Mouse (Mus musculus) kidney, postnatal 0 days (tissue): Measurements from ENCODE around the gene Gm20532. TPM values are rescaled to one million over a fixed set of nuclear protein-coding genes. Genes with fewer than 3 reads are reported as not detected.

Experiments used
- ATAC-seq: fragments of 200-750 bp; cut with Nextera tagmentation; replicated peaks from 2 replicates; pipeline ENCODE4 v1.8.0; 2017; ENCODE audit warnings: low read depth, moderate number of reproducible peaks, moderate TSS enrichment, moderate library complexity; ENCODE audit not compliant: low FRiP score
- DNase-seq: peaks from one replicate; pipeline ENCODE4 v3.0.0-alpha.2; 2016; ENCODE audit warnings: low spot score
- H3K27ac ChIP-seq: fragments of 300-500 bp; sonication (generic); 2 replicates; pipeline ENCODE4 v1.5.1; 2014; ENCODE audit warnings: mild to moderate bottlenecking
- H3K27me3 ChIP-seq: fragments of 300-500 bp; sonication (generic); 2 replicates; pipeline ENCODE4 v1.6.1; 2014; ENCODE audit warnings: low read length, mixed read lengths; ENCODE audit not compliant: insufficient read depth
- H3K36me3 ChIP-seq: fragments of 300-500 bp; sonication (generic); 2 replicates; pipeline ENCODE4 v1.6.1; 2014; ENCODE audit warnings: low read length, mixed read lengths; ENCODE audit not compliant: insufficient read depth
- H3K4me1 ChIP-seq: fragments of 300-500 bp; sonication (generic); replicated peaks from 2 replicates; pipeline ENCODE4 v1.6.1; 2014; ENCODE audit warnings: antibody characterized with exemption, low read length, mixed read lengths; ENCODE audit not compliant: insufficient read depth
- H3K4me2 ChIP-seq: fragments of 300-500 bp; sonication (generic); 2 replicates; pipeline ENCODE4 v1.6.1; 2014; ENCODE audit warnings: mild to moderate bottlenecking, low read length, moderate library complexity, mixed read lengths
- H3K4me3 ChIP-seq: fragments of 300-500 bp; sonication (generic); replicated peaks from 2 replicates; pipeline ENCODE4 v1.5.1; 2014; ENCODE audit warnings: low read depth, low read length
- H3K9ac ChIP-seq: fragments of 300-500 bp; sonication (generic); 2 replicates; pipeline ENCODE4 v1.6.1; 2014; ENCODE audit warnings: low read depth, low read length
- H3K9me3 ChIP-seq: fragments of 300-500 bp; sonication (generic); replicated peaks from 2 replicates; pipeline ENCODE4 v1.6.1; 2016; ENCODE audit warnings: low read length, inconsistent platforms, mixed read lengths
- CTCF ChIP-seq: IDR thresholded peaks from 2 replicates; pipeline ENCODE4 v1.5.1; 2016; ENCODE audit warnings: antibody characterized with exemption, low read depth, mild to moderate bottlenecking, moderate library complexity
- WGBS: fragments of 180-500 bp; shearing (Covaris S2); extraction: QIAGEN DNeasy Blood & Tissue Kit; methylation state at CpG from one replicate; pipeline ENCODE4 v1.1.7; 2014; 5-methylcytosine and 5-hydroxymethylcytosine counted together
- polyA plus RNA-seq: library from polyadenylated mRNA; unstranded; fragments of >200 nt; fragmentation: Nextera tagmentation; extraction: Ambion mirVana; gene quantifications from 2 replicates; pipeline ENCODE4 v1.2.1, GENCODE M21; 2015

The Gm20532 gene
- polyA plus RNA-seq, 1 experiment from 2014 or later: not detected

DNA sequence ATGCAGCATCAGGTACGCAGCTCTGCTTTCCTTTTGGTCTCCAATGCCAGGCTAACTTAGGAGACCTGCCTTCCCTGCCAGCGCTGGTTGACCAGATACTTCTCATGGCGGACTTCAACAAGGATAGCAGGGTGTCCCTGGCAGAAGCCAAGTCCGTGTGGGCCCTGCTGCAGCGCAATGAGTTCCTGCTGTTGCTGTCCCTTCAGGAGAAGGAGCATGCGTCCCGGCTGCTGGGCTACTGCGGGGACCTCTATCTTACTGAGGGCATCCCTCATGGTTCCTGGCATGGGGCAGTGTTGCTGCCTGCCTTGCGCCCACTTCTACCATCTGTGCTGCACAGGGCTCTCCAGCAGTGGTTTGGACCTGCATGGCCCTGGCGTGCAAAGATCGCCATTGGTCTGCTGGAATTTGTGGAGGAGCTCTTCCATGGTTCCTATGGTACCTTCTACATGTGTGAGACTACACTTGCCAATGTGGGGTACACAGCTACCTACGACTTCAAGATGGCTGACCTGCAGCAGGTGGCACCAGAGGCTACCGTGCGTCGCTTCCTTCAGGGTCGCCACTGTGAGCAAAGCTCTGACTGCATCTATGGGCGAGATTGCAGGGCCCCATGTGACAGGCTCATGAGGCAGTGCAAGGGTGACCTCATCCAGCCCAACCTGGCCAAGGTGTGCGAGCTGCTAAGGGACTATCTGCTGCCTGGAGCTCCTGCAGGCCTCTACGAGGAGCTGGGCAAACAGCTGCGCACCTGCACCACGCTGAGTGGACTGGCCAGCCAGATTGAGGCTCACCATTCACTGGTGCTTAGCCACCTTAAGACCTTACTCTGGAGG, 49.3 kb downstream of the Gm20532 start:
- Histone ChIP-seq H3K9me3 (no peaks in the 10 kb centered on the region), H3K36me3 (peaks cover 22% of the 10 kb centered on the region), H3K4me1 (peaks cover 8% of the 10 kb centered on the region; the same call in 1 of the 2 replicates), H3K4me3 (no peak overlapping the region), H3K9ac (no peak overlapping the region), H3K27me3 (no peaks in the 10 kb centered on the region), H3K4me2 (no peak overlapping the region), H3K27ac (no peak overlapping the region)
- ATAC-seq: no peak
- 75% methylated on average over 21 of the region's 21 CpGs for WGBS
- no peak for TF ChIP-seq CTCF
- DNase-seq: no peak

- Histone ChIP-seq H3K27me3 (no peaks in the 10 kb centered on the region), H3K9ac (no peak overlapping the region), H3K4me2 (no peak overlapping the region), H3K4me3 (no peak overlapping the region), H3K27ac (no peak overlapping the region), H3K36me3 (peaks cover 22% of the 10 kb centered on the region), H3K9me3 (no peaks in the 10 kb centered on the region), H3K4me1 (peaks cover 8% of the 10 kb centered on the region; the same call in 1 of the 2 replicates)
- WGBS: 32% methylated on average over 2 of the region's 2 CpGs
- DNase-seq: no peak
- no peak for ATAC-seq
- TF ChIP-seq CTCF: no peak
Observed at GRCm38 (mm10) chr2:26636325-26636635, 49.8 kb downstream of the Gm20532 start.

GRCm38 (mm10) chr2:26637316-26637932, 51.0 kb downstream of the Gm20532 start:
- no peak overlapping the region for H3K27ac ChIP-seq
- H3K4me2 ChIP-seq: no peak overlapping the region
- no peak for ATAC-seq
- no peaks in the 10 kb centered on the region for H3K9me3 ChIP-seq
- WGBS: 60% methylated on average over 4 of the region's 4 CpGs
- DNase-seq: no peak
- no peaks in the 10 kb centered on the region for H3K27me3 ChIP-seq
- peaks cover 8% of the 10 kb centered on the region; the same call in 1 of the 2 replicates for H3K4me1 ChIP-seq
- no peak for TF ChIP-seq CTCF
- no peak overlapping the region for H3K4me3 ChIP-seq
- no peak overlapping the region for H3K9ac ChIP-seq
- peaks cover 22% of the 10 kb centered on the region for H3K36me3 ChIP-seq

DNA sequence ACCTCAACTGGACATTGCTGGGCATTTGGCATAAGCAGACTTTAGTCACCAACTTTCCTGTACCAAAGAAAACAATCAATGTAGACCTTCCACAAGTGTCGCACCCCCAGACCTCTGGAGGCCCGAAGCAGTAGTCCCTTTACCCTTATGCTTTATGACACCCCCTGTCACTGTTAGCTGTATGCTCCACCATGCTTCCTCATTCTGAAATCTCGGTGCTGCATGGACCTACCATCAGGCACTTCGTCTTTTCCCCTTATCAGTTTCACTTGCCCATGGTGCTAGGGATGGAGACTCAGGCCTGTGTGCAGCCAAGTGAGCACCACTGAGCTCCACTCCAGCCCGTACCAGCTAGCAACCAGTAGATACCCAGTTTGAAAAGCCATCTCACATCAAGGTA, 51.6 kb downstream of the Gm20532 start:
- no peak for DNase-seq
- H3K4me1 ChIP-seq: peaks cover 8% of the 10 kb centered on the region; the same call in 1 of the 2 replicates
- 74% methylated on average over 5 of the region's 5 CpGs for WGBS
- H3K36me3 ChIP-seq: peaks cover 22% of the 10 kb centered on the region
- no peaks in the 10 kb centered on the region for H3K27me3 ChIP-seq
- TF ChIP-seq CTCF: no peak
- H3K9me3 ChIP-seq: no peaks in the 10 kb centered on the region
- peak overlapping the region; percentile 62; the same call in 1 of the 2 replicates for H3K4me2 ChIP-seq
- H3K27ac ChIP-seq: no peak overlapping the region
- no peak overlapping the region for H3K4me3 ChIP-seq
- ATAC-seq: no peak
- H3K9ac ChIP-seq: no peak overlapping the region

- peak; percentile 10; the same call in 1 of the 2 replicates for TF ChIP-seq CTCF
- 51% methylated on average over 5 of the region's 5 CpGs for WGBS
- ATAC-seq (no peak), DNase-seq (no peak)
- Histone ChIP-seq H3K4me3 (peak overlapping the region; percentile 67; the same call in 1 of the 2 replicates), H3K27me3 (no peaks in the 10 kb centered on the region), H3K4me1 (peaks cover 8% of the 10 kb centered on the region; the same call in 1 of the 2 replicates), H3K27ac (no peak overlapping the region), H3K9me3 (no peaks in the 10 kb centered on the region), H3K36me3 (peaks cover 22% of the 10 kb centered on the region), H3K4me2 (peak overlapping the region; percentile 62), H3K9ac (peak overlapping the region; percentile 95)
Observed at GRCm38 (mm10) chr2:26638572-26638971, 52.1 kb downstream of the Gm20532 start.

DNA sequence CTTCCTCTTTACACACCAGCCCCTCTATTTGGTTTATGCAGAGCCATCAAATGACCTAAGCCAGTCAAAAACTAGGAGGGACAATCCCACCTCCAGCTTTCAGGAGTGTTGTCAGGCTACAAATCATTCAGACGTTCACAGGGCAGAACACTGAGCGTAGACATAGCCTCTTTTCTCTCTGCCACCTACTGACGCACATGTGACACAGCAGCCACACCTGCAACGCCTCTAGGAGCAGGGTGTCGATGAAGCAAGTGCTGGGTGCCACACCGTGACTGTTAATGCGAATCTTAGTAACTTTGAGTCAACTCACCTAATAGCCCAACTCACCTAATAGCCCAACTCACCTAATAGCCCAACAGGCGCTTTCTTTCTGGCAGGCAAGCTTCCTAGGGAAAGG, 52.6 kb downstream of the Gm20532 start:
- peak overlapping the region; percentile 67 for H3K4me3 ChIP-seq
- 2% methylated on average over 8 of the region's 8 CpGs for WGBS
- TF ChIP-seq CTCF: peak; percentile 68
- ATAC-seq: peak; percentile 46
- peaks cover 8% of the 10 kb centered on the region; the same call in 1 of the 2 replicates for H3K4me1 ChIP-seq
- DNase-seq: peak; percentile 82
- H3K27me3 ChIP-seq: no peaks in the 10 kb centered on the region
- H3K9ac ChIP-seq: peak overlapping the region; percentile 95
- peak overlapping the region; percentile 78; the same call in 1 of the 2 replicates for H3K27ac ChIP-seq
- peak overlapping the region; percentile 62 for H3K4me2 ChIP-seq
- peaks cover 22% of the 10 kb centered on the region for H3K36me3 ChIP-seq
- H3K9me3 ChIP-seq: no peaks in the 10 kb centered on the region
